Mouse (Mus musculus) CH12.LX (cell line): ENCODE results near the gene Atg16l1. TPM values are rescaled to one million over a fixed set of nuclear protein-coding genes. Genes with fewer than 3 reads are reported as not detected.

ENCODE experiments used
- DNase-seq: peaks from one replicate; pipeline ENCODE4 v3.0.0-alpha.2; 2013; ENCODE audit errors: extremely low read depth
- H3K27ac ChIP-seq: 2 replicates; pipeline ENCODE4 v1.5.1; 2012; ENCODE audit warnings: low read depth, mild to moderate bottlenecking, control low read depth, moderate library complexity; ENCODE audit not compliant: insufficient read depth
- H3K27me3 ChIP-seq: replicated peaks from 2 replicates; pipeline ENCODE3; 2012; ENCODE audit warnings: inconsistent platforms
- H3K36me3 ChIP-seq, 2 experiments: replicated peaks in 1 of 2; 2 replicates each; pipeline versions ENCODE3 to v1.6.1; 2012; ENCODE audit warnings: inconsistent platforms in 1 of 2, low read length in 1 of 2, mild to moderate bottlenecking in 1 of 2, mixed read lengths in 1 of 2, moderate library complexity in 1 of 2; ENCODE audit not compliant: control insufficient read depth in 1 of 2, insufficient read depth in 1 of 2
- H3K4me1 ChIP-seq, 2 experiments: 2 replicates each; pipeline ENCODE4 v1.6.1; 2012; ENCODE audit warnings: inconsistent platforms in 1 of 2, moderate library complexity in 1 of 2; ENCODE audit not compliant: insufficient read depth in 2 of 2, control insufficient read depth in 1 of 2
- H3K4me2 ChIP-seq: 2 replicates; pipeline ENCODE4 v1.6.1; 2012; ENCODE audit warnings: low read depth, mild to moderate bottlenecking, control low read depth; ENCODE audit not compliant: poor library complexity, insufficient read depth, severe bottlenecking
- H3K4me3 ChIP-seq, 3 experiments: fragments of 150-350 bp in 1 of 3; sonication (generic) in 1 of 3; replicated peaks in 1 of 3; 2 replicates each; pipeline versions ENCODE3 to v1.5.1; 2011 to 2012; ENCODE audit warnings: low read depth in 2 of 3, low read length in 2 of 3, mild to moderate bottlenecking in 2 of 3, moderate library complexity in 2 of 3, control low read depth in 1 of 3, improper control_type of control experiment in 1 of 3, inconsistent platforms in 1 of 3, mixed read lengths in 1 of 3; ENCODE audit not compliant: poor library complexity in 1 of 3
- H3K79me2 ChIP-seq: replicated peaks from 2 replicates; pipeline ENCODE4 v1.6.1; 2012; ENCODE audit warnings: mild to moderate bottlenecking, moderate library complexity; ENCODE audit not compliant: control insufficient read depth, poor library complexity, insufficient read depth, severe bottlenecking; ENCODE audit errors: extremely low read depth
- H3K9ac ChIP-seq: 2 replicates; pipeline ENCODE4 v1.6.1; 2012; ENCODE audit warnings: low read depth, mild to moderate bottlenecking, control low read depth, moderate library complexity; ENCODE audit not compliant: insufficient read depth
- H3K9me3 ChIP-seq: replicated peaks from 2 replicates; pipeline ENCODE3; 2012; ENCODE audit warnings: low read length, inconsistent platforms, mixed read lengths
- BHLHE40 ChIP-seq: IDR thresholded peaks from 2 replicates; pipeline ENCODE4 v1.6.1; 2011; ENCODE audit warnings: mild to moderate bottlenecking, low read depth, low read length, improper control_type of control experiment
- CHD2 ChIP-seq: IDR thresholded peaks from 2 replicates; pipeline ENCODE4 v1.6.1; 2011; ENCODE audit warnings: low read length, improper control_type of control experiment
- EP300 ChIP-seq: IDR thresholded peaks from 2 replicates; pipeline ENCODE4 v1.6.1; 2011; ENCODE audit warnings: low read length, improper control_type of control experiment
- ETS1 ChIP-seq: conservative IDR thresholded peaks from 2 replicates; pipeline ENCODE4 v1.6.1; 2012; ENCODE audit warnings: low read depth, mild to moderate bottlenecking, inconsistent platforms, low read length, improper control_type of control experiment, moderate library complexity
- HCFC1 ChIP-seq: IDR thresholded peaks from 2 replicates; pipeline ENCODE4 v1.6.1; 2012; ENCODE audit warnings: low read depth, mild to moderate bottlenecking, inconsistent platforms, low read length, improper control_type of control experiment
- JUN ChIP-seq: IDR thresholded peaks from 2 replicates; pipeline ENCODE4 v1.6.1; 2011; ENCODE audit warnings: low read depth, mild to moderate bottlenecking, low read length, improper control_type of control experiment, moderate library complexity; ENCODE audit not compliant: insufficient read depth
- JUND ChIP-seq: conservative IDR thresholded peaks from 2 replicates; pipeline ENCODE4 v1.6.1; 2011; ENCODE audit warnings: low read depth, low read length, improper control_type of control experiment
- KAT2A ChIP-seq: IDR thresholded peaks from 2 replicates; pipeline ENCODE4 v1.6.1; 2012; ENCODE audit warnings: low read length, improper control_type of control experiment, inconsistent platforms; ENCODE audit not compliant: insufficient replicate concordance
- MAFK ChIP-seq: IDR thresholded peaks from 2 replicates; pipeline ENCODE4 v1.6.1; 2011; ENCODE audit warnings: low read length, improper control_type of control experiment; ENCODE audit not compliant: insufficient replicate concordance
- MAZ ChIP-seq: IDR thresholded peaks from 2 replicates; pipeline ENCODE4 v1.6.1; 2012; ENCODE audit warnings: low read depth, mild to moderate bottlenecking, inconsistent platforms, low read length, improper control_type of control experiment, moderate library complexity
- MXI1 ChIP-seq: IDR thresholded peaks from 2 replicates; pipeline ENCODE4 v1.6.1; 2011; ENCODE audit warnings: mild to moderate bottlenecking, low read depth, low read length, improper control_type of control experiment
- MYC ChIP-seq: IDR thresholded peaks from 2 replicates; pipeline ENCODE4 v1.6.1; 2011; ENCODE audit warnings: low read depth, mild to moderate bottlenecking, improper control_type of control experiment, low read length
- NELFE ChIP-seq: IDR thresholded peaks from 2 replicates; pipeline ENCODE4 v1.6.1; 2011; ENCODE audit warnings: low read depth, low read length, improper control_type of control experiment
- POLR2A ChIP-seq: IDR thresholded peaks from 2 replicates; pipeline ENCODE4 v1.6.1; 2011; ENCODE audit warnings: low read depth, mild to moderate bottlenecking, improper control_type of control experiment, low read length
- POLR2AphosphoS2 ChIP-seq: IDR thresholded peaks from 2 replicates; pipeline ENCODE4 v1.6.1; 2011; ENCODE audit warnings: low read depth, low read length, improper control_type of control experiment
- RAD21 ChIP-seq: IDR thresholded peaks from 2 replicates; pipeline ENCODE4 v1.6.1; 2011; ENCODE audit warnings: low read depth, mild to moderate bottlenecking, low read length, improper control_type of control experiment, moderate library complexity
- RCOR1 ChIP-seq: conservative IDR thresholded peaks from 2 replicates; pipeline ENCODE4 v1.6.1; 2012; ENCODE audit warnings: low read depth, mild to moderate bottlenecking, inconsistent platforms, low read length, improper control_type of control experiment
- SIN3A ChIP-seq: IDR thresholded peaks from 2 replicates; pipeline ENCODE4 v1.6.1; 2012; ENCODE audit warnings: low read length, improper control_type of control experiment, inconsistent platforms
- TBP ChIP-seq: conservative IDR thresholded peaks from 2 replicates; pipeline ENCODE4 v1.6.1; 2011; ENCODE audit warnings: low read depth, low read length, improper control_type of control experiment
- TCF12 ChIP-seq: IDR thresholded peaks from 2 replicates; pipeline ENCODE4 v1.6.1; 2014; ENCODE audit warnings: low read depth, mild to moderate bottlenecking, inconsistent platforms, low read length, improper control_type of control experiment
- USF1 ChIP-seq: IDR thresholded peaks from 2 replicates; pipeline ENCODE4 v1.6.1; 2014; ENCODE audit warnings: low read depth, mild to moderate bottlenecking, inconsistent platforms, low read length, improper control_type of control experiment
- USF2 ChIP-seq: conservative IDR thresholded peaks from 2 replicates; pipeline ENCODE4 v1.6.1; 2011; ENCODE audit warnings: low read depth, low read length, improper control_type of control experiment
- ZKSCAN1 ChIP-seq: IDR thresholded peaks from 2 replicates; pipeline ENCODE4 v1.6.1; 2012; ENCODE audit warnings: low read depth, inconsistent platforms, low read length, improper control_type of control experiment, borderline replicate concordance
- ZNF384 ChIP-seq: IDR thresholded peaks from 2 replicates; pipeline ENCODE4 v1.6.1; 2012; ENCODE audit warnings: low read depth, low read length, improper control_type of control experiment, inconsistent platforms
- dilution Hi-C: fragments of 300-500 bp; cut with MboI; formaldehyde crosslinking; loops from 2 replicates; pipeline ENCODE4 v1.14.3; 2020; ENCODE audit warnings: low sequenced_read_pairs; ENCODE audit not compliant: extremely low pct_unique_long_range_greater_than_20kb, extremely low pct_ligation_motif_present
- in situ Hi-C: fragments of 300-500 bp; cut with MboI; formaldehyde crosslinking; loops from 3 replicates; pipeline ENCODE4 v1.14.3; 2019; ENCODE audit warnings: low sequenced_read_pairs, low pct_ligation_motif_present, low pct_unique_long_range_greater_than_20kb, mixed read lengths
- polyA plus RNA-seq: library from polyadenylated mRNA; unstranded; fragments of >175 nt; gene quantifications from 2 replicates; pipeline ENCODE4 v1.2.1, GENCODE M21; 2012; ENCODE audit warnings: low read depth; ENCODE audit not compliant: insufficient read length
- total RNA-seq, 2 experiments: library from RNA; depleted of rRNA; stranded (reverse); fragments of 300-350 nt in 1 of 2; fragments of >200 nt in 1 of 2; gene quantifications; 2 replicates each; pipeline ENCODE4 v1.2.3; 2012 to 2014

The Atg16l1 gene
- total and polyA plus RNA-seq, 3 experiments = 19.9 to 21.6 (median 19.9) TPM

DNA sequence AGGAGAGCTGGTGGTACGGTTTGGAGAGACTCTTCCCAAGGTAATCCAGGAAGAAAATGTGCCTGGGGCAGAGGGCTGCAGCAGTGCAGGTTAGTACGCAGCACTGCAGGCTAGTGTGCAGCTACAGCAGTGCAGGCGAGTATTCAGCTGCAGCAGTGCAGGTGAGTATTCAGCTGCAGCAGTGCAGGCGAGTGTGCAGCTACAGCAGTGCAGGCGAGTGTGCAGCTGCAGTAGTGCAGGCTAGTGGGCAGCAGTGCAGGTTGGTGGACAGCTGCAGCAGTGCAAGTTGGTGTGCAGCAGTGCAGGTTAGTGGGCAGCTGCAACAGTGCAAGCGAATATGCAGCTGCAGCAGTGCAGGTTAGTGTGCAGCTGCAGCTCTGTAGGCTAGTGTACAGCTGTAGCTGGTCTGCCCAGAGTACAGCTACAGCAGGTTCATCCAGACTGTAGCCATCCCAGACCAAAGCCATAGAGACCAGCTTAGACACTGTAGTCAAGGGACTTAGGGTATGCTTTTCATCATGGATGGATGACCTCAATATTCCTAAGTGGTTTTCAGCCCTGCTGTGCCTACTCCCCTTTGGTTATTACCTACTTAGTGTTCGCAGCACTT, 45.9 kb upstream of the Atg16l1 start:
- peaks cover 89 to 99% of the 10 kb centered on the region in 2 experiments for H3K36me3 ChIP-seq
- TF ChIP-seq POLR2A = no peak; the same call in 1 of the 2 replicates
- TF ChIP-seq HCFC1 = no peak
- no peak for TF ChIP-seq TCF12
- no peak for TF ChIP-seq RCOR1
- TF ChIP-seq RAD21 = no peak
- no peak for TF ChIP-seq ETS1
- no peak for TF ChIP-seq MXI1
- TF ChIP-seq ZKSCAN1 = no peak
- no peak for TF ChIP-seq POLR2AphosphoS2
- no peak for TF ChIP-seq BHLHE40
- TF ChIP-seq NELFE = no peak
- TF ChIP-seq USF2 = no peak
- H3K9ac ChIP-seq = no peak overlapping the region
- no peaks in the 10 kb centered on the region for H3K79me2 ChIP-seq
- no peaks in the 10 kb centered on the region for H3K4me1 ChIP-seq
- no peak overlapping the region for H3K4me3 ChIP-seq
- no peak for DNase-seq
- H3K9me3 ChIP-seq = peaks cover 2% of the 10 kb centered on the region
- dilution Hi-C loops = no loop called here
- no peak overlapping the region for H3K27ac ChIP-seq
- H3K27me3 ChIP-seq = no peaks in the 10 kb centered on the region
- in situ Hi-C loops = no loop called here
- H3K4me2 ChIP-seq = no peak overlapping the region

- no peak for DNase-seq
- in situ Hi-C loops (no loop called here), dilution Hi-C loops (no loop called here)
- Histone ChIP-seq H3K27me3 (no peaks in the 10 kb centered on the region), H3K9ac (no peak overlapping the region), H3K9me3 (peaks cover 2% of the 10 kb centered on the region), H3K79me2 (no peaks in the 10 kb centered on the region), H3K36me3 (peaks cover 95 to 100% of the 10 kb centered on the region in 2 experiments), H3K27ac (no peak overlapping the region), H3K4me3 (no peak overlapping the region), H3K4me2 (no peak overlapping the region), H3K4me1 (no peaks in the 10 kb centered on the region)
- TF ChIP-seq TBP = no peak
Measured at GRCm38 (mm10) chr1:87711938-87712613, 43.6 kb upstream of the Atg16l1 start.

GRCm38 (mm10) chr1:87712614-87712971, 43.1 kb upstream of the Atg16l1 start:
- Histone ChIP-seq H3K9me3 (peaks cover 2% of the 10 kb centered on the region), H3K4me2 (no peak overlapping the region), H3K27ac (no peak overlapping the region), H3K9ac (no peak overlapping the region), H3K4me3 (no peak overlapping the region), H3K79me2 (no peaks in the 10 kb centered on the region), H3K27me3 (no peaks in the 10 kb centered on the region), H3K36me3 (peaks cover 95 to 100% of the 10 kb centered on the region in 2 experiments), H3K4me1 (no peaks in the 10 kb centered on the region)
- TF ChIP-seq SIN3A = no peak
- TF ChIP-seq POLR2AphosphoS2 = no peak
- TF ChIP-seq ZNF384 = no peak
- TF ChIP-seq KAT2A = no peak
- no peak for TF ChIP-seq MAZ
- TF ChIP-seq JUN = no peak
- no peak for TF ChIP-seq BHLHE40
- no peak for TF ChIP-seq CHD2
- TF ChIP-seq MAFK = no peak
- TF ChIP-seq POLR2A = no peak
- TF ChIP-seq JUND = no peak
- no peak for TF ChIP-seq EP300
- no peak for TF ChIP-seq RAD21
- TF ChIP-seq ZKSCAN1 = no peak
- TF ChIP-seq MYC = no peak
- no peak for TF ChIP-seq TCF12
- TF ChIP-seq USF1 = no peak
- no peak for TF ChIP-seq ETS1
- dilution Hi-C loops = no loop called here
- in situ Hi-C loops = no loop called here
- no peak for DNase-seq
